Mouse (Mus musculus): ENCODE results near the gene Mgll. TPM values are rescaled to one million over a fixed set of nuclear protein-coding genes. Genes with fewer than 3 reads are reported as not detected.

Gene Mgll
- polyA plus RNA-seq, 1 experiment from 2014 or later: 72.1 TPM

DNA sequence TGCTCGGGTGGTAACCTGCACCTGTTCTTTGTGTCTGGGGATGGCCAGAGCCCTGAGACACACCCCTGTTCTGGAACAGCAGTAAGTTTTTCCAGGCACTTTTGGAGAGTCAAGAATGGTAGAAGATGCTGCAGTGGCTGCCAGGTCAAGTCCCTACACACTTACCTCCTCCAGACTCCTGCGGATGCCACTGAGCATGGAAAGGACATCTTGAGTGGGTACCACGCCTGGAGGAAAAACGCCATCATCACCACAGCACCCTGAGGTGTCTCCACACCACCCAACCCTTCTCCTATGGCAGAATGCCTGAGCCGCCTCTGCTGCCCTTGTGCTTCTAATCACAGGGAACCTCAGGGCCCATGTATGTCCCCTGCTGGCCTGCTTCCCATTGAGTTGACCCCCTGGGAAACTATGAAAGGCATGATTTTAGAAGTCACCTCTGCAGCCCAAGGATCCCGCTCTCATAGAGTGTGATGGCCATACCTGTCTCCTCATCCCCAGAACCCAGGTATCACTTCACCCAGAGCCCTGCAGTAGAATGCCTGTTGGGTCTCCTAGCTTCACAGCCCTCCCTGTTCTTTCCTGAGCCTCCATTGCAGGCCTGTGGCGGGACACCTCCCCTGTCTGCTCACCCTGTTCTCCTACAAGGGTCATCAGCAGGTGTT lies 120.8 kb downstream of the Mgll start:
- 87% methylated on average over 7 of the region's 7 CpGs for WGBS
- Histone ChIP-seq H3K9ac (replicated peaks) (no peak overlapping the region), H3K9me3 (replicated peaks) (no peaks in the 10 kb centered on the region), H3K4me3 (replicated peaks) (no peak overlapping the region), H3K4me2 (no peak overlapping the region), H3K4me1 (peaks cover 31% of the 10 kb centered on the region), H3K36me3 (peaks cover 54% of the 10 kb centered on the region), H3K27me3 (replicated peaks) (no peaks in the 10 kb centered on the region), H3K27ac (replicated peaks) (no peak overlapping the region)
- no peak for ATAC-seq (ENCODE audit: low FRiP score)

DNA sequence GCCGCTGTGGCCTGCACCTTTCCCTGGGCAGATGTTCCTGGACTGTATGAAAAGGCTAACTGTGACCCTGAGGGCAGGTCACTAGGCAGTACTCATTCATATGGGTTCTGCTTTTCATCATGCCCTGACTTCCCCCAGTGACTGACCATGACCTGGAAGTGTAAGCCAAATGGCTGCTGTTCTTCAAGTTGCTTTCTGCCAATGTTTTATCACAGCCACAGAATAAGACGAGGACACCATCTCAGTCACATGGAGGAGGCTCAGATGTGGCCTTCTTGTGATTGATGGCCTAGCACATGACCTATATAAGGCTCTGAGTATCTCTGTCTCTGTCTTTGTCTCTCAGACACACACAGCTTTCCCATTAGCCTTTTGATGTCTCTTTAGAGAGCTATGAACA lies 123.4 kb downstream of the Mgll start:
- H3K4me1 ChIP-seq: peaks cover 16% of the 10 kb centered on the region
- ATAC-seq (ENCODE audit: low FRiP score): no peak
- 48% methylated on average over 2 of the region's 2 CpGs for WGBS
- no peaks in the 10 kb centered on the region for H3K27me3 ChIP-seq (replicated peaks)
- no peak overlapping the region for H3K4me2 ChIP-seq
- no peak overlapping the region for H3K4me3 ChIP-seq (replicated peaks)
- H3K27ac ChIP-seq (replicated peaks): no peak overlapping the region
- no peak overlapping the region for H3K9ac ChIP-seq (replicated peaks)
- H3K9me3 ChIP-seq (replicated peaks): no peaks in the 10 kb centered on the region
- peaks cover 70% of the 10 kb centered on the region for H3K36me3 ChIP-seq

- Histone ChIP-seq H3K27me3 (replicated peaks) (no peaks in the 10 kb centered on the region), H3K27ac (replicated peaks) (no peak overlapping the region), H3K9ac (replicated peaks) (no peak overlapping the region), H3K36me3 (peaks cover 72% of the 10 kb centered on the region), H3K4me2 (no peak overlapping the region), H3K4me1 (0 out of 2 replicates have a peak, but pooled peaks cover 7% of the 10 kb centered on the region), H3K9me3 (replicated peaks) (no peaks in the 10 kb centered on the region), H3K4me3 (replicated peaks) (no peak overlapping the region)
- 52% methylated on average over 4 of the region's 4 CpGs for WGBS
- no peak for ATAC-seq (ENCODE audit: low FRiP score)
Measured at GRCm38 (mm10) chr6:88849270-88849669, 125.1 kb downstream of the Mgll start.

GRCm38 (mm10) chr6:88850034-88850433 lies 125.8 kb downstream of the Mgll start:
- Histone ChIP-seq H3K9ac (replicated peaks) (no peak overlapping the region), H3K27me3 (replicated peaks) (no peaks in the 10 kb centered on the region), H3K27ac (replicated peaks) (no peak overlapping the region), H3K36me3 (peaks cover 75% of the 10 kb centered on the region), H3K9me3 (replicated peaks) (no peaks in the 10 kb centered on the region), H3K4me2 (no peak overlapping the region), H3K4me3 (replicated peaks) (no peak overlapping the region), H3K4me1 (0 out of 2 replicates have a peak, but pooled peaks cover 9% of the 10 kb centered on the region)
- no peak for ATAC-seq (ENCODE audit: low FRiP score)
- WGBS: 83% methylated on average over 7 of the region's 7 CpGs

GRCm38 (mm10) chr6:88854509-88854908 lies 130.3 kb downstream of the Mgll start:
- no peaks in the 10 kb centered on the region for H3K9me3 ChIP-seq (replicated peaks)
- no peaks in the 10 kb centered on the region for H3K27me3 ChIP-seq (replicated peaks)
- 82% methylated on average over 5 of the region's 5 CpGs for WGBS
- H3K9ac ChIP-seq (replicated peaks): no peak overlapping the region
- H3K4me1 ChIP-seq: peaks cover 18% of the 10 kb centered on the region
- H3K27ac ChIP-seq (replicated peaks): no peak overlapping the region
- ATAC-seq (ENCODE audit: low FRiP score): no peak
- no peak overlapping the region for H3K4me3 ChIP-seq (replicated peaks)
- H3K4me2 ChIP-seq: no peak overlapping the region
- H3K36me3 ChIP-seq: peaks cover 59% of the 10 kb centered on the region

- no peaks in the 10 kb centered on the region for H3K9me3 ChIP-seq (replicated peaks)
- peaks cover 63% of the 10 kb centered on the region for H3K36me3 ChIP-seq
- no peaks in the 10 kb centered on the region for H3K27me3 ChIP-seq (replicated peaks)
- H3K9ac ChIP-seq (replicated peaks): no peak overlapping the region
- H3K4me3 ChIP-seq (replicated peaks): no peak overlapping the region
- H3K27ac ChIP-seq (replicated peaks): no peak overlapping the region
- H3K4me2 ChIP-seq: no peak overlapping the region
- WGBS: 19% methylated on average over 5 of the region's 5 CpGs
- ATAC-seq (ENCODE audit: low FRiP score): no peak
- H3K4me1 ChIP-seq: peaks cover 18% of the 10 kb centered on the region
Measured at GRCm38 (mm10) chr6:88855636-88856035, 131.4 kb downstream of the Mgll start.

- no peaks in the 10 kb centered on the region for H3K9me3 ChIP-seq (replicated peaks)
- H3K36me3 ChIP-seq: peaks cover 67% of the 10 kb centered on the region
- no peak overlapping the region for H3K27ac ChIP-seq (replicated peaks)
- H3K27me3 ChIP-seq (replicated peaks): no peaks in the 10 kb centered on the region
- H3K4me1 ChIP-seq: peaks cover 18% of the 10 kb centered on the region
- 40% methylated on average over 9 of the region's 9 CpGs for WGBS
- no peak overlapping the region for H3K9ac ChIP-seq (replicated peaks)
- ATAC-seq (ENCODE audit: low FRiP score): no peak
- no peak overlapping the region for H3K4me3 ChIP-seq (replicated peaks)
- H3K4me2 ChIP-seq: no peak overlapping the region
Measured at GRCm38 (mm10) chr6:88857249-88857648, 133.0 kb downstream of the Mgll start.

DNA sequence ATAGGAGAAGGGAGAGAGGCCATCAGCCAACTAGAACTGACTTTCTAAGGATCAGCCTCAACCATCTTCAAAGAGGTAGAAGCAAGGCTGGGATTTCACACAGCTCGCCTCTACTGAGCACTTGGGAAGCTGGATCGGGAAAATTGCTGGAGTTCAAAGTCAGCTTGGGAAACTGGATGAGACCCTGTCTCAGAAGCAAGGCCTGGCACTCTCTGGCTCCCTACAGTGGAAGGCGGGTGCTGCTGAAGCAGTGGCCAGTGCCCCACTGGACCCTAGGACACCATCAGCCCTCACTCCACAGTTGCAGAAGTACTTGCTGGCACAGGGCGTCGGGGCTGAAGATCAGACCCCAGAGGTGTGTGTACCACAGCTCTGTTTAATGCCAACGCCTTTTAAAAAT lies 133.6 kb downstream of the Mgll start:
- ATAC-seq (ENCODE audit: low FRiP score): no peak
- Histone ChIP-seq H3K27ac (replicated peaks) (no peak overlapping the region), H3K27me3 (replicated peaks) (no peaks in the 10 kb centered on the region), H3K4me2 (no peak overlapping the region), H3K4me1 (peaks cover 15% of the 10 kb centered on the region), H3K4me3 (replicated peaks) (no peak overlapping the region), H3K36me3 (peaks cover 69% of the 10 kb centered on the region), H3K9ac (replicated peaks) (no peak overlapping the region), H3K9me3 (replicated peaks) (no peaks in the 10 kb centered on the region)
- 83% methylated on average over 6 of the region's 6 CpGs for WGBS

DNA sequence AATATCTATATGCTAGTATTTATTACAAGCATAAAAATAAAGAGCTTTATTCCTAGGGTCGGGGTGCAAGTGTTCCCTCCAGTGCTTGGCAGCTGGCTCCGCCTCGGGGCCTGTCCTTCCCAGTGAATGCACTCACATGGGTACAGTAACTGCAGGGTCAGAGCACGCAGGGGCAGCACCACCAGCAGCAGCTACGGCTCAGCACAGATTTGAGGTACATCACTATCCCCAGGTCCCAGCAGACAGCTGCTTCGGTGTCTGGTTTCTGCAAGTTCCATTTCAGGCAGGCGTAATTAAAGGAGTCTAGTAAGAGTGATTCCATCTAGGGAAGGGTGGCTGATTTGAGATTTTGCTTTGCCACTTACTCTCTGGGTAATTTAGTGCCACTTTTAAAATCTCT lies 134.1 kb downstream of the Mgll start:
- Histone ChIP-seq H3K9ac (replicated peaks) (no peak overlapping the region), H3K36me3 (peaks cover 74% of the 10 kb centered on the region), H3K4me1 (peaks cover 15% of the 10 kb centered on the region), H3K4me2 (no peak overlapping the region), H3K4me3 (replicated peaks) (no peak overlapping the region), H3K27ac (replicated peaks) (0 out of 2 replicates have a peak overlapping the region, but pooled peaks have one; percentile 35), H3K9me3 (replicated peaks) (no peaks in the 10 kb centered on the region), H3K27me3 (replicated peaks) (no peaks in the 10 kb centered on the region)
- 50% methylated on average over 7 of the region's 7 CpGs for WGBS
- no peak for ATAC-seq (ENCODE audit: low FRiP score)

DNA sequence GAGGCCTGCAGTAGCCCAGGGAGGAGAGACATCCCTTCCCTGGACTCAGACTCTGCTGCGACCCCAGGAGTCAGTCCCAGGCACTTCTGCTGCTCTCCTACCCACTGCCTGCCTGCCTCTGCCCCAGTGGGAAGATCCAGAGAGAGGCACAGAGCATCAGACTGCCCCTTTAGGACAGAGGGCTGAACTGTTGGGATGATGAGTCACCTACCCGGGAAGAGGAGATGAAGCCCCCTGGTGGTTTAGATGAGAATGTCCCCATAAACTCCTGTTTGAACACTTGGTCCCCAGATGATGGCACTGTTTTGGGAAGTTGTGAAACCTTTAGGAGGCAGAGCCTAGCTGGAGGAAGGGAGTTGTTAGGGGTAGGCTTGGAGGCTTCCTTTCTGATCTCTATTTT lies 136.7 kb downstream of the Mgll start:
- no peak overlapping the region for H3K4me3 ChIP-seq (replicated peaks)
- no peak overlapping the region for H3K9ac ChIP-seq (replicated peaks)
- peaks cover 73% of the 10 kb centered on the region for H3K36me3 ChIP-seq
- peaks cover 5% of the 10 kb centered on the region for H3K4me1 ChIP-seq
- 20% methylated on average over 2 of the region's 2 CpGs for WGBS
- no peak for ATAC-seq (ENCODE audit: low FRiP score)
- no peak overlapping the region for H3K4me2 ChIP-seq
- no peaks in the 10 kb centered on the region for H3K27me3 ChIP-seq (replicated peaks)
- H3K27ac ChIP-seq (replicated peaks): no peak overlapping the region
- H3K9me3 ChIP-seq (replicated peaks): no peaks in the 10 kb centered on the region

DNA sequence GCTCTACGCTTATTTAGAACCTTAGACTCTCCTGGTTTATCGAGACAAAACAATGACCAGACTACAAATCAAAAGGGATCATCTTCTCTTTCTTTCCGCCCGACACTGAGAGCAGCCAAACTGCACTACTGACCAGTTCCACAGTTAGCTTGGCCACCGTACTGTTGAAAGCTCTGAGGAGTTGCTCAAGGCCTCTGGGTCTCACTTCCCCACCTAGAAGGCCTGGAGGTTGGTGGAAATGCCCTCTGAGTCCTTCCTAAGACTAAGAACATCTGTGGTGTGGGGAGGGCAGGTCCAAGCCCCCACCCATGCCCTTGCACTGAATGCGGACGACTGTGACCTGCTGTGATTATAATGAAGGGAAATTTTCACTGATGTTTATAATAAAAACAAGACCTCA lies 141.5 kb downstream of the Mgll start:
- no peak for ATAC-seq (ENCODE audit: low FRiP score)
- peaks cover 41% of the 10 kb centered on the region for H3K36me3 ChIP-seq
- H3K4me1 ChIP-seq: peaks cover 25% of the 10 kb centered on the region
- no peaks in the 10 kb centered on the region for H3K27me3 ChIP-seq (replicated peaks)
- WGBS: 85% methylated on average over 7 of the region's 7 CpGs
- H3K9me3 ChIP-seq (replicated peaks): no peaks in the 10 kb centered on the region
- H3K27ac ChIP-seq (replicated peaks): no peak overlapping the region
- no peak overlapping the region for H3K4me3 ChIP-seq (replicated peaks)
- no peak overlapping the region for H3K9ac ChIP-seq (replicated peaks)
- H3K4me2 ChIP-seq: no peak overlapping the region

GRCm38 (mm10) chr6:88869459-88869858 lies 145.2 kb downstream of the Mgll start:
- H3K9ac ChIP-seq (replicated peaks): no peak overlapping the region
- no peaks in the 10 kb centered on the region for H3K9me3 ChIP-seq (replicated peaks)
- H3K4me3 ChIP-seq (replicated peaks): no peak overlapping the region
- H3K27ac ChIP-seq (replicated peaks): no peak overlapping the region
- no peaks in the 10 kb centered on the region for H3K27me3 ChIP-seq (replicated peaks)
- 73% methylated on average over 7 of the region's 7 CpGs for WGBS
- H3K4me1 ChIP-seq: peaks cover 52% of the 10 kb centered on the region
- H3K4me2 ChIP-seq: no peak overlapping the region
- peaks cover 7% of the 10 kb centered on the region for H3K36me3 ChIP-seq
- ATAC-seq (ENCODE audit: low FRiP score): no peak

Measured in neural tube, embryonic 15.5 days (tissue).